Mouse (Mus musculus): ENCODE data around the gene Ckmt1. TPM values are rescaled to one million over a fixed set of nuclear protein-coding genes. Genes with fewer than 3 reads are reported as not detected.

The Ckmt1 gene
- 49.1 and 50.5 TPM in 2 replicates for polyA plus RNA-seq (2015; fragmentation: Nextera tagmentation; extraction: Ambion mirVana)

- no peak for ATAC-seq (ENCODE audit: low FRiP score)
- peaks cover 30% of the 10 kb centered on the region for H3K4me1 ChIP-seq (replicated peaks)
- H3K9ac ChIP-seq = peak within 1 kb of the TSS; percentile 76
- H3K27ac ChIP-seq = peak within 1 kb of the TSS; percentile 45
- H3K9me3 ChIP-seq = no peaks in the 10 kb centered on the region
- WGBS = 74% methylated on average over 5 of the region's 5 CpGs
- peak within 1 kb of the TSS; percentile 47 for H3K4me3 ChIP-seq
- H3K27me3 ChIP-seq = peaks cover 55% of the 10 kb centered on the region
- H3K4me2 ChIP-seq = peak within 1 kb of the TSS; percentile 62
- no peaks in the 10 kb centered on the region for H3K36me3 ChIP-seq
These were observed at the start of gene Ckmt1 for GRCm38 (mm10) chr2:121357494-121357893. TSS of gene Ckmt1 (plus strand) at chr2:121357714.

GRCm38 (mm10) chr2:121308997-121309416 lies 48.5 kb upstream of the Ckmt1 start:
- ATAC-seq (ENCODE audit: low FRiP score) = no peak
- H3K27me3 ChIP-seq = no peaks in the 10 kb centered on the region
- no peak overlapping the region for H3K4me2 ChIP-seq
- H3K27ac ChIP-seq = 0 out of 2 replicates have a peak overlapping the region, but pooled peaks have one; percentile 18
- H3K36me3 ChIP-seq = peaks cover 65% of the 10 kb centered on the region
- no peak overlapping the region for H3K9ac ChIP-seq
- no peak overlapping the region for H3K4me3 ChIP-seq
- no peaks in the 10 kb centered on the region for H3K9me3 ChIP-seq
- 0 out of 2 replicates have a peak, but pooled peaks cover 3% of the 10 kb centered on the region for H3K4me1 ChIP-seq (replicated peaks)
- WGBS = 38% methylated on average over 5 of the region's 5 CpGs

DNA sequence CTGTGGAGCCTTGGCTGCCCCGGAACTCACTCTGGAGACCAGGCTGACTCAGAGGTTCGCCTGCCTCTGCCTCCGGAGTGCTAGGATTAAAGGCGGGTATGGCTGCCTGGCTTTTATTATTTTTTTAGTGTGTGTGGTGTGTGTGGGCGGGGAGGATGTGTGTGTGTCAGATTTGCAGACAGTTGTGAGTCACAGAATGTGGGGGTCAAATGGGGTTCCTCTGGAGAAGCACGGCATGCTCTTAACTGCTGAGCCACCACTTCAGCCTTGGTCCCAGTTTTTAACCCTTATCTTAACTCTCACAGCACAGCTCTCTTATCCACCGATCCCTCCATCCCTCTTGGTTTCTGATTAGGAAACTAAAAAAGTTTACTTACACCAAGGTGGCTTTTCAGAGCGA lies 41.2 kb upstream of the Ckmt1 start:
- ATAC-seq (ENCODE audit: low FRiP score) = no peak
- Histone ChIP-seq H3K27ac (no peak overlapping the region), H3K9me3 (no peaks in the 10 kb centered on the region), H3K4me3 (no peak overlapping the region), H3K4me2 (no peak overlapping the region), H3K9ac (no peak overlapping the region), H3K4me1 (replicated peaks) (no peaks in the 10 kb centered on the region), H3K27me3 (no peaks in the 10 kb centered on the region), H3K36me3 (peaks cover 50% of the 10 kb centered on the region)
- WGBS = 77% methylated on average over 8 of the region's 8 CpGs

GRCm38 (mm10) chr2:121323041-121323440 lies 34.5 kb upstream of the Ckmt1 start:
- Histone ChIP-seq H3K4me1 (replicated peaks) (no peaks in the 10 kb centered on the region), H3K9ac (no peak overlapping the region), H3K4me3 (no peak overlapping the region), H3K36me3 (peaks cover 47% of the 10 kb centered on the region), H3K27ac (no peak overlapping the region), H3K4me2 (no peak overlapping the region), H3K27me3 (no peaks in the 10 kb centered on the region), H3K9me3 (no peaks in the 10 kb centered on the region)
- no peak for ATAC-seq (ENCODE audit: low FRiP score)
- 91% methylated on average over 10 of the region's 10 CpGs for WGBS

- H3K27me3 ChIP-seq = no peaks in the 10 kb centered on the region
- H3K9ac ChIP-seq = no peak overlapping the region
- 91% methylated on average over 10 of the region's 10 CpGs for WGBS
- no peak for ATAC-seq (ENCODE audit: low FRiP score)
- H3K4me1 ChIP-seq (replicated peaks) = no peaks in the 10 kb centered on the region
- no peak overlapping the region for H3K4me3 ChIP-seq
- no peak overlapping the region for H3K4me2 ChIP-seq
- H3K36me3 ChIP-seq = peaks cover 42% of the 10 kb centered on the region
- no peaks in the 10 kb centered on the region for H3K9me3 ChIP-seq
- no peak overlapping the region for H3K27ac ChIP-seq
These were observed 33.6 kb upstream of the Ckmt1 start for GRCm38 (mm10) chr2:121323693-121324470.

DNA sequence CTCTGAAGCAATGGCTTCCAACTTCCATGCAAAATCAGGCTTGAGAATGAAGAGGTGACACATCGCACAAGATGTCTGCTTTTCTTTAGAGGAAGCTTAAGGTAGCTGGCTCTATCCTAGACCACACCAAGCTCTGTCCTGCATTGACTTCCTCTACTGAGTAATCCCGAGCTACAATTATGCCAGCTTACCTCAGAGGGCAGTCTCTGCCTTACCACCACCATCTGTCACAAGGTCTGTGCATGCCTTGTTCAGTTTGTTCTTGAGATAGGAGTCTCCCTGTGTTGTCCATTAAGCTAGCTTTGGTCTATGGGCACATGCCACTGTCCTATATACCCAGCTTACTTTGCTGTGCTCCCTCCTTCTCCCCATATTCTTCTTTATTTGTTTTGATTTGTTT lies 28.0 kb upstream of the Ckmt1 start:
- 92% methylated on average over 2 of the region's 2 CpGs for WGBS
- no peaks in the 10 kb centered on the region for H3K27me3 ChIP-seq
- ATAC-seq (ENCODE audit: low FRiP score) = no peak
- no peak overlapping the region for H3K9ac ChIP-seq
- H3K36me3 ChIP-seq = peaks cover 61% of the 10 kb centered on the region
- H3K27ac ChIP-seq = no peak overlapping the region
- H3K4me2 ChIP-seq = no peak overlapping the region
- H3K4me1 ChIP-seq (replicated peaks) = no peaks in the 10 kb centered on the region
- no peaks in the 10 kb centered on the region for H3K9me3 ChIP-seq
- no peak overlapping the region for H3K4me3 ChIP-seq

- no peak overlapping the region for H3K27ac ChIP-seq
- no peak overlapping the region for H3K4me3 ChIP-seq
- no peak overlapping the region for H3K4me2 ChIP-seq
- H3K27me3 ChIP-seq = no peaks in the 10 kb centered on the region
- H3K9ac ChIP-seq = no peak overlapping the region
- H3K9me3 ChIP-seq = peaks cover 5% of the 10 kb centered on the region; the same call in 1 of the 2 replicates
- peaks cover 68% of the 10 kb centered on the region for H3K36me3 ChIP-seq
- no peak for ATAC-seq (ENCODE audit: low FRiP score)
- no peaks in the 10 kb centered on the region for H3K4me1 ChIP-seq (replicated peaks)
These were observed 18.5 kb upstream of the Ckmt1 start for GRCm38 (mm10) chr2:121339057-121339456.

DNA sequence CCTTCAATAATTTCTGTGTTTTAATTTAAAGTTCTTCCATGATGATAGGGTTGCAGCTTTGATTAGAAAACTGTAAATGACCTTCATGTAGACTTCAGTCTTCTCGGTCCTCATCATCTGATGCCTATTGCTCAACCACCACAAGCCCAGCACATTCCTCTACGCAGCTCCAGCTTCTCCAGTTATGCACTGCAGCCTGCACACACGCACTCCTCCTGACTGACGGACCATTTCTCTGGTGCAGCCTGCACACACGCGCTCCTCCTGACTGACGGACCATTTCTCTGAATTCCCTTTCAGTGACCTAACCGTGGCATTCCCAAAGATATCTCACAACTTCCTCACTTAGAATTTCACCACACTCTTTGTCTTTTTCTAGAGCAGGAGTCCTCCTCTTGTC lies 4.4 kb upstream of the Ckmt1 start:
- Histone ChIP-seq H3K4me2 (no peak overlapping the region), H3K9me3 (no peaks in the 10 kb centered on the region)
- WGBS = 66% methylated on average over 8 of the region's 8 CpGs

DNA sequence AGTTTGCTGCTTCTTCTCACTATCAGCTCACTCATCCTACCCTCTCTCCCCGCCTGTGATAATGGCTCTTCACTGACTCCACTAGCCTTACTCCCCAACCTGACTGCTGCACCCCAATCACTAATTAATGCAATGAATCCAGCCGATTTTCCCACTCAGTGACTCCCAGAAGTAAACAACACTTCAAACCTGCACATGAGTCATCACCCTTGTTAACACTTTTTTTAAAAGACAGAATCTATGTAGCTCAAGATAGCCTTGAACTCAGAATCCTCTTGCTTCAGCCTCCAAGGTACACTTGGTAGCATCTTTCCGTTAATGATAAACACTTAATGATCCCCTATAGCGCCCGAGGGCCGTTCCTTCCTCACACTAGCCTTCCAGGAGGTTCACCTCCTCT lies 3.1 kb upstream of the Ckmt1 start:
- no peaks in the 10 kb centered on the region for H3K9me3 ChIP-seq
- WGBS = 7% methylated on average over 6 of the region's 6 CpGs
- peak overlapping the region; percentile 91 for H3K27ac ChIP-seq
- H3K9ac ChIP-seq = peak overlapping the region; percentile 85
- H3K27me3 ChIP-seq = peaks cover 33% of the 10 kb centered on the region
- no peak for ATAC-seq (ENCODE audit: low FRiP score)
- peak overlapping the region; percentile 60 for H3K4me2 ChIP-seq
- H3K4me1 ChIP-seq (replicated peaks) = peaks cover 27% of the 10 kb centered on the region
- H3K4me3 ChIP-seq = peak overlapping the region; percentile 71
- peaks cover 8% of the 10 kb centered on the region for H3K36me3 ChIP-seq

More for the DNA sequence above, 4.4 kb upstream of the Ckmt1 start:
- no peak overlapping the region for H3K27ac ChIP-seq
- peaks cover 20% of the 10 kb centered on the region for H3K36me3 ChIP-seq
- H3K4me3 ChIP-seq = no peak overlapping the region
- H3K9ac ChIP-seq = no peak overlapping the region
- no peak for ATAC-seq (ENCODE audit: low FRiP score)
- H3K4me1 ChIP-seq (replicated peaks) = peaks cover 15% of the 10 kb centered on the region
- peaks cover 23% of the 10 kb centered on the region for H3K27me3 ChIP-seq

- 1% methylated on average over 58 of the region's 58 CpGs for WGBS
- peak within 1 kb of the TSS; percentile 85 for H3K9ac ChIP-seq
- 0 out of 2 replicates have a peak, but pooled peaks cover 3% of the 10 kb centered on the region for H3K36me3 ChIP-seq
- peak; percentile 97 for ATAC-seq (ENCODE audit: low FRiP score)
- H3K4me1 ChIP-seq (replicated peaks) = peaks cover 30% of the 10 kb centered on the region
- peak within 1 kb of the TSS; percentile 71 for H3K4me3 ChIP-seq
- peak within 1 kb of the TSS; percentile 91 for H3K27ac ChIP-seq
- peaks cover 39% of the 10 kb centered on the region for H3K27me3 ChIP-seq
- no peaks in the 10 kb centered on the region for H3K9me3 ChIP-seq
- peak within 1 kb of the TSS; percentile 60 for H3K4me2 ChIP-seq
These were observed 2.5 kb upstream of the Ckmt1 start, which contains the start of gene Ppip5k1 for GRCm38 (mm10) chr2:121354820-121355592. TSS of gene Ppip5k1 (minus strand) at chr2:121355396.

- Histone ChIP-seq H3K27me3 (peaks cover 58% of the 10 kb centered on the region), H3K9ac (peak overlapping the region; percentile 76)
These were observed 447 bp downstream of the Ckmt1 start for GRCm38 (mm10) chr2:121357961-121358360.

DNA sequence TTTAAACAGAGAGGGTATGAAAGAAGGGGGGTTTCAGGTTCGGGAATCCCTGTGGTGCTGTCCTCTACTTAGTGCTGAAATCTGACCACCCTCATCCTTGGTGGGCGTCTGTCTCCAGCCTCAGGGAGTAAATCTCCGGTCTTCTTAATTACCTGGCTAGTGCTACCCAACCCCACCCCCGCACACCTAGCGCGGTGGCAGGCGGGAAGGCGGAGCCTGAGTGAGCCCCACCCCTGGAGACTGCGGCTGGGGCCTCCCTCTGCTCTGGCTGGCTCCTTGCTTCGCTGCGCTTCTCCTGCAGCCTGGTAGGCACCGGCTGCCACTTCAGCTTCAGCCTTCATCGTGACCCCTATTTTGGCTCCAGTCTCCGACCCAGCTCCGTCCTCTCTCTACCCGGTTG lies 867 bp downstream of the Ckmt1 start:
- Histone ChIP-seq H3K27me3 (peaks cover 58% of the 10 kb centered on the region), H3K9me3 (no peaks in the 10 kb centered on the region), H3K4me3 (peak overlapping the region; percentile 47), H3K4me2 (peak overlapping the region; percentile 62), H3K36me3 (no peaks in the 10 kb centered on the region), H3K9ac (peak overlapping the region; percentile 76), H3K27ac (peak overlapping the region; percentile 45), H3K4me1 (replicated peaks) (peaks cover 30% of the 10 kb centered on the region)
- 1% methylated on average over 16 of the region's 16 CpGs for WGBS
- peak; percentile 72 for ATAC-seq (ENCODE audit: low FRiP score)

More at GRCm38 (mm10) chr2:121357961-121358360, 447 bp downstream of the Ckmt1 start:
- peak overlapping the region; percentile 62 for H3K4me2 ChIP-seq
- peak overlapping the region; percentile 47 for H3K4me3 ChIP-seq
- ATAC-seq (ENCODE audit: low FRiP score) = no peak
- WGBS = 3% methylated on average over 4 of the region's 4 CpGs
- H3K36me3 ChIP-seq = no peaks in the 10 kb centered on the region
- no peaks in the 10 kb centered on the region for H3K9me3 ChIP-seq
- peaks cover 30% of the 10 kb centered on the region for H3K4me1 ChIP-seq (replicated peaks)
- H3K27ac ChIP-seq = no peak overlapping the region

Data from hindbrain, embryonic 13.5 days (tissue).